Mouse (Mus musculus) CD8-positive naive resting alpha-beta T cell, adult 57 days (primary cell): Measurements from ENCODE around the gene Vmn1r237. TPM values are rescaled to one million over a fixed set of nuclear protein-coding genes. Genes with fewer than 3 reads are reported as not detected.

ENCODE experiments used
- total RNA-seq: library from RNA; stranded (reverse); gene quantifications from one replicate; pipeline ENCODE4 v1.2.4, GENCODE M21; 2023

Gene Vmn1r237
- total RNA-seq: not detected

GRCm38 (mm10) chr17:21311565-21311964 is at the start of gene Vmn1r237:
Gene Vmn1r237, plus strand, starts transcription at chr17:21311865.

DNA sequence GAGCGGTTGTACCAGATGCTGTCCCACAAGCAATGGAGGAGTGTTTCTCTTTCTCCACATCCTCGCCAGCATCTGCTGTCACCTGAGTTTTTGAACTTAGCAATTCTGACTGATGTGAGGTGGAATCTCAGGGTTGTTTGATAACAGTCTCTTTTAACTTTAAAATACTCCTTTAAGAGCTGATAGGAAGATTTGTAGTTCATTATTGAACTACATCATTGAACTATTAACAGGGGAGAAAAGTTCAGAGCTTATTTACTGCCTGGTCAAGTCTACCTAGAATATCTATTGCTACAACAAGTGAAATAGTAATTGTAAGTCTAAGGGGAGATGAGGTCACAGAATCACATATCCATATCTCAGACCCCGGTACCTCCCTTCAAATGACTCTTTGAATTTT is 29.0 kb upstream of the Vmn1r237 start, which contains the start of gene Vmn1r236:
Vmn1r236 (plus strand) TSS at position 301 of the 400 bp plus-strand sequence.

Other genes with a start within 250 kb of the Vmn1r237 start
- gene Vmn1r234, start 85.8 kb upstream of the Vmn1r237 start, total RNA-seq: not detected
- gene Vmn1r235, start 55.5 kb upstream of the Vmn1r237 start, total RNA-seq: not detected
- not detected for gene Vmn1r236, start 28.9 kb upstream of the Vmn1r237 start, total RNA-seq
- gene Zfp677, start 71.9 kb downstream of the Vmn1r237 start, total RNA-seq: 6.1 TPM
- gene Zfp54, start 111.4 kb downstream of the Vmn1r237 start, total RNA-seq: 2.0 TPM
- gene Zfp51, start 138.5 kb downstream of the Vmn1r237 start, total RNA-seq: 23.0 TPM
- 31.6 TPM for gene Zfp53, start 177.1 kb downstream of the Vmn1r237 start, total RNA-seq
- gene Zfp52, start 223.7 kb downstream of the Vmn1r237 start, total RNA-seq: 8.0 TPM